Mouse (Mus musculus) brain, embryonic 14.5 days (tissue): Measurements from ENCODE around the gene Bcl11b.

ENCODE experiments used
- CTCF ChIP-seq: fragments of 200-500 bp; IDR thresholded peaks from 2 replicates; pipeline ENCODE4 v1.5.1; 2012; ENCODE audit warnings: inconsistent platforms, mild to moderate bottlenecking, moderate library complexity, borderline replicate concordance; ENCODE audit not compliant: insufficient read depth, insufficient read length; ENCODE audit errors: extremely low read depth
- POLR2A ChIP-seq: fragments of 200-500 bp; IDR thresholded peaks from 2 replicates; pipeline ENCODE4 v1.6.1; 2012; ENCODE audit warnings: mild to moderate bottlenecking, inconsistent platforms, borderline replicate concordance; ENCODE audit not compliant: poor library complexity, insufficient read depth, insufficient read length, severe bottlenecking; ENCODE audit errors: extremely low read depth

- TF ChIP-seq POLR2A (no peak), CTCF (no peak)
Measured at GRCm38 (mm10) chr12:107983211-107983610, 20.2 kb downstream of the Bcl11b start.
